Mouse (Mus musculus) liver, adult 2 months (tissue): ENCODE results near the gene Tet3. TPM values are rescaled to one million over a fixed set of nuclear protein-coding genes. Genes with fewer than 3 reads are reported as not detected.

Experiments
- DNase-seq: peaks from one replicate; pipeline ENCODE4 v3.0.0-alpha.2; 2011; ENCODE audit warnings: low read depth, low spot score; ENCODE audit errors: extremely low read depth
- H3K27ac ChIP-seq: fragments of 200-500 bp; replicated peaks from 2 replicates; pipeline ENCODE4 v1.5.1; 2012; ENCODE audit warnings: low read depth, mild to moderate bottlenecking, control low read depth, inconsistent platforms, low read length; ENCODE audit not compliant: insufficient read depth
- H3K27me3 ChIP-seq: fragments of 200-500 bp; 2 replicates; pipeline ENCODE4 v1.6.1; 2012; ENCODE audit warnings: mild to moderate bottlenecking, moderate library complexity, low read length, inconsistent platforms; ENCODE audit not compliant: control insufficient read depth, insufficient read depth
- H3K36me3 ChIP-seq: fragments of 200-500 bp; 2 replicates; pipeline ENCODE4 v1.6.1; 2012; ENCODE audit warnings: low read length, inconsistent platforms; ENCODE audit not compliant: control insufficient read depth, insufficient read depth
- H3K4me1 ChIP-seq: fragments of 200-500 bp; 2 replicates; pipeline ENCODE4 v1.6.1; 2011; ENCODE audit warnings: low read length; ENCODE audit not compliant: control insufficient read depth, insufficient read depth
- H3K4me3 ChIP-seq: fragments of 200-500 bp; 2 replicates; pipeline ENCODE4 v1.5.1; 2011; ENCODE audit warnings: low read depth, mild to moderate bottlenecking, control low read depth, low read length, moderate library complexity; ENCODE audit not compliant: insufficient read depth
- H3K79me2 ChIP-seq: fragments of 200-500 bp; 2 replicates; pipeline ENCODE4 v1.6.1; 2012; ENCODE audit warnings: inconsistent platforms, mild to moderate bottlenecking, low read length, moderate library complexity; ENCODE audit not compliant: control insufficient read depth, insufficient read depth
- H3K9ac ChIP-seq: fragments of 200-500 bp; 2 replicates; pipeline ENCODE4 v1.6.1; 2012; ENCODE audit warnings: low read depth, mild to moderate bottlenecking, control low read depth, inconsistent platforms, low read length
- CTCF ChIP-seq: fragments of 200-500 bp; IDR thresholded peaks from 2 replicates; pipeline ENCODE4 v1.5.1; 2011; ENCODE audit warnings: low read depth, low read length, control low read depth
- POLR2A ChIP-seq: fragments of 200-500 bp; IDR thresholded peaks from 2 replicates; pipeline ENCODE4 v1.6.1; 2011; ENCODE audit warnings: low read length, control low read depth; ENCODE audit not compliant: insufficient read depth; ENCODE audit errors: extremely low read depth
- WGBS: fragments of 180-500 bp; shearing (Covaris S2); methylation state at CpG from one replicate; pipeline ENCODE4 v1.1.7; 2018; 5-methylcytosine and 5-hydroxymethylcytosine counted together
- polyA plus RNA-seq: library from polyadenylated mRNA; depleted of rRNA; stranded (reverse); fragments of >200 nt; gene quantifications from 2 replicates; pipeline ENCODE4 v1.2.3, GENCODE M21; 2012
- total RNA-seq: library from RNA; depleted of rRNA; stranded (reverse); fragments of >200 nt; gene quantifications from 2 replicates; pipeline ENCODE4 v1.2.3, GENCODE M21; 2014

Gene Tet3
- total and polyA plus RNA-seq, 2 experiments = 4.5 to 4.6 TPM

GRCm38 (mm10) chr6:83496009-83496752 lies 37.3 kb upstream of the Tet3 start:
- H3K27ac ChIP-seq = no peak overlapping the region
- TF ChIP-seq CTCF = no peak
- no peak for TF ChIP-seq POLR2A
- H3K79me2 ChIP-seq = peaks cover 6% of the 10 kb centered on the region; the same call in 1 of the 2 replicates
- peak; percentile 35 for DNase-seq
- H3K4me3 ChIP-seq = no peak overlapping the region
- no peak overlapping the region for H3K9ac ChIP-seq
- 57% methylated on average over 9 of the region's 9 CpGs for WGBS
- H3K36me3 ChIP-seq = peaks cover 3% of the 10 kb centered on the region; the same call in 1 of the 2 replicates
- H3K4me1 ChIP-seq = peaks cover 7% of the 10 kb centered on the region; the same call in 1 of the 2 replicates
- no peaks in the 10 kb centered on the region for H3K27me3 ChIP-seq

DNA sequence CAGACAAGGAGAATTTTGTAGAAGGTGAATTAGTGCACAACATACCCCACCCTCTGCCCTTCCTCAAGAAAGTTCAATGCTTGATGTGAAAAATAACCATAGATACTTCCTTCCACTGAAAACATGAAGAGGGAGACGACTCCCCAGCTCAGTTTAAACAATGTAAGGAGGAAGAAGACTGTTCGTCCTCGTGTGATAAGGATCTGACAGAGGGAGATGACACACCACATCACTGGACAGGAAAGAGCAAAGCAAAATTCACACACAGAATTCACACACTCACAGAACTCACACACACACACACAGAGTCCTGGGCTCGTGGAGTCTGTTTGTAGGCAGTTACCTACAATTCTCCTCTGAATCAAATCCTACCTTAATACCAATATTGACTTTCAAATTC lies 31.7 kb upstream of the Tet3 start:
- H3K4me3 ChIP-seq = no peak overlapping the region
- WGBS = 69% methylated on average over 4 of the region's 4 CpGs
- peaks cover 2% of the 10 kb centered on the region; the same call in 1 of the 2 replicates for H3K4me1 ChIP-seq
- no peak overlapping the region for H3K27ac ChIP-seq
- H3K79me2 ChIP-seq = peaks cover 3% of the 10 kb centered on the region; the same call in 1 of the 2 replicates
- peaks cover 19% of the 10 kb centered on the region; the same call in 1 of the 2 replicates for H3K36me3 ChIP-seq
- no peak overlapping the region for H3K9ac ChIP-seq
- no peaks in the 10 kb centered on the region for H3K27me3 ChIP-seq
- TF ChIP-seq CTCF (no peak), POLR2A (no peak)
- no peak for DNase-seq

- WGBS = 85% methylated on average over 5 of the region's 5 CpGs
- no peak for TF ChIP-seq POLR2A
- no peak for TF ChIP-seq CTCF
- H3K27ac ChIP-seq = no peak overlapping the region
- peaks cover 2% of the 10 kb centered on the region; the same call in 1 of the 2 replicates for H3K4me1 ChIP-seq
- no peak overlapping the region for H3K9ac ChIP-seq
- no peak overlapping the region for H3K4me3 ChIP-seq
- no peaks in the 10 kb centered on the region for H3K79me2 ChIP-seq
- peaks cover 16% of the 10 kb centered on the region; the same call in 1 of the 2 replicates for H3K36me3 ChIP-seq
- no peaks in the 10 kb centered on the region for H3K27me3 ChIP-seq
- no peak for DNase-seq
These were observed 29.3 kb upstream of the Tet3 start for GRCm38 (mm10) chr6:83488200-83488599.

GRCm38 (mm10) chr6:83487298-83487697 lies 28.4 kb upstream of the Tet3 start:
- WGBS = 90% methylated on average over 4 of the region's 4 CpGs
- H3K4me1 ChIP-seq = peaks cover 2% of the 10 kb centered on the region; the same call in 1 of the 2 replicates
- no peak for TF ChIP-seq CTCF
- no peak for TF ChIP-seq POLR2A
- no peaks in the 10 kb centered on the region for H3K27me3 ChIP-seq
- peaks cover 16% of the 10 kb centered on the region; the same call in 1 of the 2 replicates for H3K36me3 ChIP-seq
- DNase-seq = no peak
- H3K9ac ChIP-seq = no peak overlapping the region
- H3K79me2 ChIP-seq = no peaks in the 10 kb centered on the region
- H3K27ac ChIP-seq = no peak overlapping the region
- no peak overlapping the region for H3K4me3 ChIP-seq

DNA sequence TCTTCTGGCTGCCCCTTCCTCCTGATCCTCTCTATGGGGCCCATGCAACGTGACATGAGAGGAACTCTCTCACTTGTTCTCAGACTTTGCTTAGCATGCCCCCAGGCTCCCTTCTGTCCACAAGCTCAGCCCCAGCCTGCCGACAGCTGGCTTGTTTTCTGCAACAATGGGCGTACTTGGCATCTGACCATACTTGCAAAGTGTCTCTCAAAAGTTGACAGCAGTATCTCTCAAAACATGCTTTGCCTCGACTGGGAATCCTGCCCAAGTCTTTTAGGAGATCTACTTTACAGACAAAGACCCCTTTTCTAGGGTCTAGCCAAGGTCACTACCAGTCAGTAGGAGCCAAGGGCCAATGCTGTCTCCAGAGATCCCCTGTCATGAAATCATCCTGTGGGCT lies 27.0 kb upstream of the Tet3 start:
- TF ChIP-seq POLR2A (no peak), CTCF (no peak)
- H3K79me2 ChIP-seq = no peaks in the 10 kb centered on the region
- H3K27ac ChIP-seq = no peak overlapping the region
- H3K9ac ChIP-seq = no peak overlapping the region
- DNase-seq = no peak
- no peaks in the 10 kb centered on the region for H3K27me3 ChIP-seq
- H3K36me3 ChIP-seq = peaks cover 18% of the 10 kb centered on the region; the same call in 1 of the 2 replicates
- 89% methylated on average over 4 of the region's 4 CpGs for WGBS
- H3K4me3 ChIP-seq = no peak overlapping the region
- peaks cover 2% of the 10 kb centered on the region; the same call in 1 of the 2 replicates for H3K4me1 ChIP-seq

DNA sequence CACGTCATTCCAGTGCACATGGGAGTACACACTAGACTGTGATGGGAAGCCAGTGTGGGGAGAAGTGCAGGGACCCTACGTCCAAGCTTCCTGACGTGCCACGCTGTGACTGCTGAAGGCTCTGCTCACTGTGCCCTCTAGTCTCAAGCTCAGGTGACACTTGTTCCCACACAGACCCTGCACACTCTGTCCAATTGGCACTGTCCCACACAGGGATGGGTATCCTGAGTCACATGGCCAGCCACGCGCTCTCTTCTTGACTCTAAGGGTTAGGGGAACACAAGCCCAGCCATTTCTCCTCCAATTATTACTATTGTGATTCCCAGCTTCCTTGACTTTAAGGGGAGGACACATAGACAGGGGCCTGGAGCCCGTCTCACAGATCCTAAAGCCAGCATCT lies 24.9 kb upstream of the Tet3 start:
- H3K79me2 ChIP-seq = no peaks in the 10 kb centered on the region
- no peak overlapping the region for H3K9ac ChIP-seq
- peaks cover 11% of the 10 kb centered on the region; the same call in 1 of the 2 replicates for H3K36me3 ChIP-seq
- H3K4me3 ChIP-seq = no peak overlapping the region
- DNase-seq = no peak
- H3K27me3 ChIP-seq = no peaks in the 10 kb centered on the region
- H3K27ac ChIP-seq = no peak overlapping the region
- TF ChIP-seq CTCF = no peak
- no peak for TF ChIP-seq POLR2A
- WGBS = 97% methylated on average over 7 of the region's 7 CpGs
- H3K4me1 ChIP-seq = no peaks in the 10 kb centered on the region; the same call in 1 of the 2 replicates
